Mouse (Mus musculus): Measurements from ENCODE around the gene Sh2d3c.
A peak's percentile ranks its signal among the peaks of the same experiment; 100 is the strongest.

Gene Sh2d3c

GRCm38 (mm10) chr2:32756674-32757055 lies 35.8 kb downstream of the Sh2d3c start:
- DNase-seq (ENCODE audit: low read depth, low spot score), result no peak

DNA sequence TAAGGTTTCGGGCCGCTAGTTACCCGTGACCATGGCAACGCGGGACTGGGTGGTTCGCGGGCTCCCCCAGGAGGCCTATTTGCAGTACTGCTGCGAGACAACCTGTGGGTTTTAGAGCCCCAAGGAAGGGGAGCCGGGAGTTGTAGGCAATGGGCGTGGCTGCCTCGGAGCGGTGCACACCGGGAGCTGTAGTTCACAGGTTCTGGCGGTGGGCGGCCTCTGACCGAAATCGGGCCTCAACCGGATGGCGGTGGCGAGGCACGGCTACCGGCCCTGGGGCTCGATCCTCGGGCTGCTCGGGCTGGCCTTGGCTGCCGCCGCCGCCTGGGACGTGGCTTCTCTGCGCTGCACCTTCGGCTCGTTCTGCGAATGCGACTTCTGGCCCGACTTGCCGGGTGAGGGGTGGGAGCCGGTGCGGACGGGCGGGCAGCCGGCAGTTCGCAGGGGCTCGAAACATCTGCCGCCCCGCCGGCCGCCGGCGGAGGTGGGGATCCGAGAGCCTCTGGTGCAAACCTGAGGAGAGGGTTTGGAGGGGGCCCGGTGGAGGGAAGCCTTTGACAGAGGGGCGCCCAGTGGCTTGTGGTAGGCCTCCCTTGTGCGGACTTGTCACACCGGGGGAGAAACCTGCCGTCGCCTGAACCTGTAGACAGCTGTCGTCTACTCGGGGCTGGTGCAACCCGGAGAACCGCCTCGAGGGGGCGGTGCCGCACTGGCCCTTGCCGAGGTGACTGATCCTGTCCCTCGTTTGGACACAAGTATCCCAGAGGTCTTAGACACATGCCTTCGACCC lies 36.4 kb downstream of the Sh2d3c start, which contains the start of gene Tor2a:
TSS of gene Tor2a (plus strand) at position 179 of the 790 bp plus-strand sequence.
- peak; percentile 97 for DNase-seq (ENCODE audit: low read depth, low spot score)

- DNase-seq (ENCODE audit: low read depth, low spot score), result no peak
Measured at GRCm38 (mm10) chr2:32758503-32758902, 37.6 kb downstream of the Sh2d3c start.

DNA sequence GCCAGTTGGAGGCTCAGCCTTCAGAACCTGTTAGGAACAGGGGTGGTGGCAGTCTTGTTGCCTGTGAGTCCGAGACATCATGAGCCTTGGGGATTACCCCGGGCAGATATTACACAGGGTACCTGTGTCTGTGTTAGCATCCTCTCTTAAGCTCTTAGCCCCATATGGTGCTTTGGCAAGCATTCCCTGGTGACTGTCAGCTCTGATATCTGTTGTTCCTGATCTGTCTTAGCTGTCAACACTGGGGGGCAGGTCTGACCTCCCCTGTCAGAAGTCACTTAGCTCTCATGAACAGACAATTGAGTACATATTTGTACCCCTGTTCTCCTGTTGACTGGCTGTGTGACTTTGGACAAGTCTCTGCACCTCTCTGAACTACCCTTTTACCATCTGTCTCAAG lies 38.1 kb downstream of the Sh2d3c start:
- DNase-seq (ENCODE audit: low read depth, low spot score), result no peak

DNA sequence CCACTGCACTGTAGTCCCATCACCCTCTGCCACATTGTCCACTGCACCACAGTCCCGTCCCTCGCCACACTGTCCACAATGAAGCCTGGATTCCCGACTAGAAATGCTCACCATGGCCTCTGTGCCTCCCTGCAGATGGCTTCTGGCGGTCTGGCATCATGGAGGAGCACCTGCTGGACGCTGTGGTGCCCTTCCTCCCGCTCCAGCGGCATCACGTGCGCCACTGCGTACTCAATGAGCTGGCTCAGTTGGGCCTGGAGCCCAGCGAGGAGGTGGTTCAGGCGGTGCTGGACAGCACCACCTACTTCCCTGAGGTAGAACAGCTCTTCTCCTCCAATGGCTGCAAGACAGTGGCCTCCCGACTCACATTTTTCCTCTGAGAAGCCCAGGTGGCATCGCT lies 40.5 kb downstream of the Sh2d3c start:
- no peak for DNase-seq (ENCODE audit: low read depth, low spot score)

- no peak for DNase-seq (ENCODE audit: low read depth, low spot score)
Measured at GRCm38 (mm10) chr2:32761859-32762258, 41.0 kb downstream of the Sh2d3c start.

GRCm38 (mm10) chr2:32763353-32763752 lies 42.5 kb downstream of the Sh2d3c start:
- no peak for DNase-seq (ENCODE audit: low read depth, low spot score)

DNA sequence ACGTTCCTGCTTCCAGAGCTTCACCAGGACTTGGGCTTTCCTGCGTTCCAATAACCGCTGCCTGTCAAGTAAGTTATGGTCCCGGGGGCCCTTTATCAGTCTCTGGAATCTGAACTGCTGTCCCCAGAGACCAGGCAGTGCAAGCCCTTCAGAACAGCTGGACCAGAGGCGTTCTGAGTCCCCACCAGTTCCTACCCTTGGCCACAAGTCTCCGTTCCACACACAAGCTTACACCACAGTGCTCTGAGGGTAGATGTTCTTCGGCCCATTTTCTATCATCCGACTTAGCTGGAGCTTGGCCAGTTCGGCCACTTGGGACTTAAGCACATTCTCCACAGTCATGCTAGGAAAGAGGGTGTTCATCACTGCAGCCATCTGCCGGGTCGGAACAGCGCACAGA lies 46.4 kb downstream of the Sh2d3c start:
- DNase-seq (ENCODE audit: low read depth, low spot score), result no peak

- no peak for DNase-seq (ENCODE audit: low read depth, low spot score)
Measured at GRCm38 (mm10) chr2:32768661-32769285, 47.9 kb downstream of the Sh2d3c start.

GRCm38 (mm10) chr2:32769327-32770085 lies 48.7 kb downstream of the Sh2d3c start:
- DNase-seq (ENCODE audit: low read depth, low spot score), result no peak

GRCm38 (mm10) chr2:32771886-32772285 lies 51.0 kb downstream of the Sh2d3c start:
- DNase-seq (ENCODE audit: low read depth, low spot score), result no peak

- no peak for DNase-seq (ENCODE audit: low read depth, low spot score)
Measured at GRCm38 (mm10) chr2:32772626-32773279, 51.9 kb downstream of the Sh2d3c start.

GRCm38 (mm10) chr2:32775359-32776074 lies 54.7 kb downstream of the Sh2d3c start, which contains the start of the genes Ttc16 and Ptrh1:
Ttc16 (minus strand) TSS chr2:32775633.
Ptrh1 (plus strand) TSS chr2:32775786.
- DNase-seq (ENCODE audit: low read depth, low spot score), result peak; percentile 97

DNA sequence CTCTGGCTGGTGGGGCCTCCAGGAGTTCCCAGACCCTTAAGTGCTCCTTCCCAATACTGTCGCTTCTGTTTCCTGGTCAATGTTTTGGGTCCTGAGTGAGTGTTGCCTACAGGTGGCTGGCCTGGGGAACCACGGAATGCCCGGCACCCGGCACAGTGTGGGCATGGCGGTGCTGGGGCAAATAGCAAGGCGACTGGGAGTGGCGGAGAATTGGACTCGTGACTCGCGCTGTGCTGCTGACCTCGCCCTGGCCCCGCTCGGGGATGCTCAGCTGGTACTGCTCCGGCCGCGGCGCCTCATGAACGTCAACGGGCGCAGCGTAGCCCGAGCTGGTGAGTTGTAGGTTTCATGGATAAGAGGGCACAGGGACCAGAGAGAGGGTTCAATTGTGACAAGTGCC lies 55.3 kb downstream of the Sh2d3c start:
- DNase-seq (ENCODE audit: low read depth, low spot score), result no peak

- no peak for DNase-seq (ENCODE audit: low read depth, low spot score)
Measured at GRCm38 (mm10) chr2:32778081-32778480, 57.2 kb downstream of the Sh2d3c start.

- peak; percentile 74 for DNase-seq (ENCODE audit: low read depth, low spot score)
Measured at GRCm38 (mm10) chr2:32779131-32779530, 58.3 kb downstream of the Sh2d3c start.

DNA sequence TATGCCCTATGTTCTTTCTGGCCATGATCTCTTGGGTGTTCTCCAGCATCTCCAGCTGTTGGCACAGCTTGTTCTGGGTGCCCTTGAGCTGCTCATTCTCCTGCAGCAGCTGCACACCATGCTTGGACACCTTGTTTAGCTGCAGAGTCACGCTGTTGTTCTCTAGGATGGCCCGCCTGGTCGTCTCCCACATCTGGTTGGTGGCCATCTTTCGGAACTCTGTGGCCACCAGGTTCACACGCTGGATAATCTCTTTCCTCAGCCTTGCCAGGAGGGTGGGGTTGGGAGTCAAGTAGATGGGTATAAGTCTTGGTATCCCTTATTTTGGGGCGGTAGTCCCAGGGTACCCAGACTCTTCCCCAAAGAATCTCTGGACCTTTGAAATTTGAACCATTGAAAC lies 58.9 kb downstream of the Sh2d3c start:
- no peak for DNase-seq (ENCODE audit: low read depth, low spot score)

GRCm38 (mm10) chr2:32781710-32782109 lies 60.9 kb downstream of the Sh2d3c start:
- DNase-seq (ENCODE audit: low read depth, low spot score), result no peak

GRCm38 (mm10) chr2:32784048-32784681 lies 63.3 kb downstream of the Sh2d3c start, which contains the start of gene Cfap157:
Cfap157 (minus strand) TSS chr2:32784428.
- DNase-seq (ENCODE audit: low read depth, low spot score), result peak; percentile 32

- peak; percentile 35 for DNase-seq (ENCODE audit: low read depth, low spot score)
Measured at GRCm38 (mm10) chr2:32787176-32787575, 66.3 kb downstream of the Sh2d3c start.
